9 mouse cellular contexts compared by ENCODE assay signal in genomic region chr9:51075780-51076179, GRCm38 (mm10). TPM values are rescaled to one million over a fixed set of nuclear protein-coding genes. Genes with fewer than 3 reads are reported as not detected.
A peak's percentile ranks its signal among the peaks of the same experiment; 100 is the strongest.
DNase-seq lines count a peak whose midpoint lies in the region; ATAC-seq and TF ChIP-seq lines count a peak whose summit lies in the region.
"Had no signal": no experiment of that assay in that cellular context is flagged by ENCODE, and none has a peak within 500 bp of the region (broad histone marks: within the 10 kb centered on the region; RNA-seq: fewer than 3 reads in every experiment).

No protein-coding gene starts in this region.

- no peak for TF ChIP-seq POLR2A in thymus, adult 2 months (IDR thresholded peaks at IDR 0.05; ENCODE audit: control insufficient read depth, extremely low read depth, insufficient read depth, low read length, poor library complexity)
- TF ChIP-seq POLR2A in cortical plate, adult 2 months (IDR thresholded peaks at IDR 0.05; ENCODE audit: extremely low read depth, insufficient read depth, low read length) = no peak

- peaks cover 10% of the 10 kb centered on the region for H3K4me1 ChIP-seq in thymus, adult 2 months (replicated peaks; ENCODE audit: control insufficient read depth, insufficient read depth, low read length)
- H3K4me1 ChIP-seq in cortical plate, adult 2 months (ENCODE audit: control insufficient read depth, insufficient read depth, low read length) = no peaks in the 10 kb centered on the region
- H3K4me1 ChIP-seq in heart, embryonic 15.5 days (replicated peaks) = peaks cover 19% of the 10 kb centered on the region
- no peaks in the 10 kb centered on the region for H3K4me1 ChIP-seq in stomach, postnatal 0 days (replicated peaks; ENCODE audit: control insufficient read depth, insufficient read depth)

- H3K36me3 ChIP-seq in thymus, adult 2 months (ENCODE audit: control insufficient read depth, insufficient read depth, low read length) = no peaks in the 10 kb centered on the region
- H3K36me3 ChIP-seq in heart, embryonic 15.5 days = no peaks in the 10 kb centered on the region
- H3K36me3 ChIP-seq in stomach, postnatal 0 days (ENCODE audit: control insufficient read depth, insufficient read depth, low read length) = no peaks in the 10 kb centered on the region

- no peak for TF ChIP-seq CTCF in thymus, adult 2 months (IDR thresholded peaks at IDR 0.05; ENCODE audit: borderline replicate concordance, control insufficient read depth, extremely low read depth, insufficient read depth, low read length, poor library complexity)
- TF ChIP-seq CTCF in cortical plate, adult 2 months (IDR thresholded peaks at IDR 0.05; ENCODE audit: extremely low read depth, insufficient read depth, low read length) = no peak
- no peak for TF ChIP-seq CTCF in stomach, postnatal 0 days (IDR thresholded peaks at IDR 0.05; ENCODE audit: low read depth)

- TF ChIP-seq EP300 in stomach, postnatal 0 days (optimal IDR thresholded peaks at IDR 0.05) = no peak

- peak; percentile 3 for DNase-seq in thymus, adult 2 months
- DNase-seq in thymus, adult 18-20 months = no peak
- peak; percentile 61 for DNase-seq in kidney, postnatal 10 days
- DNase-seq in lung, postnatal 25 days (ENCODE audit: low spot score) = peak; percentile 22
- DNase-seq in stomach, postnatal 0 days (ENCODE audit: low spot score) = no peak

- 38% methylated on average over 3 of the region's 3 CpGs for WGBS in thymus, adult 2 months
- 28% methylated on average over 3 of the region's 3 CpGs for WGBS in heart, embryonic 15.5 days
- WGBS in stomach, postnatal 0 days = 34% methylated on average over 3 of the region's 3 CpGs

- no peak overlapping the region for H3K9ac ChIP-seq in heart, embryonic 15.5 days
- H3K9ac ChIP-seq in stomach, postnatal 0 days (ENCODE audit: low read length) = no peak overlapping the region

- H3K27me3 ChIP-seq in thymus, adult 2 months (ENCODE audit: control insufficient read depth, insufficient read depth, low read length) = no peaks in the 10 kb centered on the region
- 0 out of 2 replicates have a peak, but pooled peaks cover 3% of the 10 kb centered on the region for H3K27me3 ChIP-seq in heart, embryonic 15.5 days
- H3K27me3 ChIP-seq in stomach, postnatal 0 days (ENCODE audit: control insufficient read depth, insufficient read depth, low read length) = no peaks in the 10 kb centered on the region

- no peak overlapping the region for H3K4me3 ChIP-seq in thymus, adult 2 months (ENCODE audit: control insufficient read depth, insufficient read depth, low read length)
- peak overlapping the region; percentile 36; the same call in 1 of the 2 replicates for H3K4me3 ChIP-seq in cortical plate, adult 2 months (ENCODE audit: insufficient read depth, low read length)
- H3K4me3 ChIP-seq in heart, embryonic 15.5 days = peak overlapping the region; percentile 54
- H3K4me3 ChIP-seq in stomach, postnatal 0 days (ENCODE audit: low read depth, low read length) = peak overlapping the region; percentile 49; the same call in 1 of the 2 replicates

- H3K4me2 ChIP-seq in heart, embryonic 15.5 days = peak overlapping the region; percentile 89
- peak overlapping the region; percentile 90 for H3K4me2 ChIP-seq in stomach, postnatal 0 days (replicated peaks; ENCODE audit: low read depth)

- peak; percentile 71 for ATAC-seq in heart, embryonic 15.5 days (replicated peaks; ENCODE audit: insufficient number of reproducible peaks, insufficient read depth, low FRiP score, low read depth)
- no peak for ATAC-seq in stomach, postnatal 0 days (ENCODE audit: low FRiP score, low TSS enrichment)
- no peak for ATAC-seq in megakaryocyte-erythroid progenitor cell, adult 5-6 weeks (replicated peaks; ENCODE audit: low FRiP score, low TSS enrichment, poor library complexity, severe bottlenecking)

- no peak overlapping the region for H3K27ac ChIP-seq in thymus, adult 2 months (ENCODE audit: control insufficient read depth, insufficient read depth, low read length)
- H3K27ac ChIP-seq in cortical plate, adult 2 months (ENCODE audit: insufficient read depth, low read length) = no peak overlapping the region
- peak overlapping the region; percentile 70 for H3K27ac ChIP-seq in heart, embryonic 15.5 days
- H3K27ac ChIP-seq in stomach, postnatal 0 days (replicated peaks) = no peak overlapping the region

- H3K9me3 ChIP-seq in heart, embryonic 15.5 days (replicated peaks) = no peaks in the 10 kb centered on the region
- no peaks in the 10 kb centered on the region for H3K9me3 ChIP-seq in stomach, postnatal 0 days (ENCODE audit: control insufficient read depth, low read length)

RNA-seq across cellular contexts. Expression of gene Layn, which starts 1.1 kb away (rescaled TPM):
- 0.54 and 1.1 TPM in 2 replicates for polyA plus RNA-seq in thymus, adult 2 months (2012; rRNA removed)
- 5.1 and 5.2 TPM in 2 replicates for polyA plus RNA-seq in cortical plate, adult 2 months (2012; rRNA removed)
- 8.8 and 8.9 TPM in 2 replicates for polyA plus RNA-seq in heart, embryonic 15.5 days (2015; fragmentation: Nextera tagmentation; extraction: Ambion mirVana)
- 2.5 and 2.9 TPM in 2 replicates for polyA plus RNA-seq in stomach, postnatal 0 days (2015; fragmentation: Nextera tagmentation; extraction: Ambion mirVana)
- total RNA-seq in megakaryocyte-erythroid progenitor cell, adult 5-6 weeks (2014; fragmentation: Nextera tagmentation) = not detected in 2 replicates
- total RNA-seq in megakaryocyte-erythroid progenitor cell, adult 5-6 weeks (2017) = 6.1 TPM in 1 of 2 replicates, not detected in the other
- polyA plus RNA-seq: erythroblast, embryonic 14.5 days had no signal

RNA-seq across cellular contexts. Expression of gene Btg4, which starts 15.1 kb away (rescaled TPM):
- not detected in 2 replicates for polyA plus RNA-seq in thymus, adult 2 months (2012; rRNA removed)
- polyA plus RNA-seq in cortical plate, adult 2 months (2012; rRNA removed) = not detected in 2 replicates
- not detected in 2 replicates for polyA plus RNA-seq in heart, embryonic 15.5 days (2015; fragmentation: Nextera tagmentation; extraction: Ambion mirVana)
- not detected in 2 replicates for polyA plus RNA-seq in stomach, postnatal 0 days (2015; fragmentation: Nextera tagmentation; extraction: Ambion mirVana)
- total RNA-seq in megakaryocyte-erythroid progenitor cell, adult 5-6 weeks (2014; fragmentation: Nextera tagmentation) = not detected in 2 replicates
- not detected in 2 replicates for total RNA-seq in megakaryocyte-erythroid progenitor cell, adult 5-6 weeks (2017)
- polyA plus RNA-seq: erythroblast, embryonic 14.5 days had no signal

RNA-seq across cellular contexts. Expression of gene 4833427G06Rik, which starts 26.1 kb away (rescaled TPM):
- polyA plus RNA-seq in thymus, adult 2 months (2012; rRNA removed) = not detected in 2 replicates
- 0.11 and 0.35 TPM in 2 replicates for polyA plus RNA-seq in cortical plate, adult 2 months (2012; rRNA removed)
- polyA plus RNA-seq in heart, embryonic 15.5 days (2015; fragmentation: Nextera tagmentation; extraction: Ambion mirVana) = 0.19 TPM in 1 of 2 replicates, not detected in the other
- polyA plus RNA-seq in stomach, postnatal 0 days (2015; fragmentation: Nextera tagmentation; extraction: Ambion mirVana) = not detected in 2 replicates
- not detected in 2 replicates for total RNA-seq in megakaryocyte-erythroid progenitor cell, adult 5-6 weeks (2014; fragmentation: Nextera tagmentation)
- not detected in 2 replicates for total RNA-seq in megakaryocyte-erythroid progenitor cell, adult 5-6 weeks (2017)
- polyA plus RNA-seq: erythroblast, embryonic 14.5 days had no signal

Comparison
In these comparisons a context has a peak if more than half of its experiments do, and no peak if none do; other contexts are left out.
1. DNase-seq: peak in thymus, adult 2 months (single experiment), kidney, postnatal 10 days (single experiment) and lung, postnatal 25 days (single experiment); none in thymus, adult 18-20 months (0 of 2) and stomach, postnatal 0 days (single experiment).